Mouse (Mus musculus): ENCODE results near the gene Hivep1. TPM values are rescaled to one million over a fixed set of nuclear protein-coding genes. Genes with fewer than 3 reads are reported as not detected.

The Hivep1 gene
- polyA plus RNA-seq, 1 experiment from 2014 or later = 7.9 TPM

DNA sequence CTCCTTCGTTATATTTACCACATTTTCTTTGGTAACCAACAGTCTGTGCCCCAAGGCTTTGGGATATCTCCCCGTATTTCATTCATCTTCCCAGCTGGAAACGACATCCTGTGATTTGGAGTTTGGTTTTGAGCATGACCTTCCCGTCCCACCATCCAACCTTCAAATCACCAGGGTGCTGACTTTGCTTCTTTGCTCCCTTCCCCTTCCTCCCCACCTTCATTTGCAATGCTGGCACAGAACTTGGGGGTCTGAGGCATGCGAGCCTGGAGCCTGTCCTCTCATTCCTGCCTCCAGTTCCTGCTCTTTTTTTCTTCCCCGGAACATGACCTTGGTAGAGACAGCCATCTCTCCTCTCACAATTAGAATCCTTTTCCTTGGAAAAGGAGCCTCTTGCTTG lies 161.7 kb downstream of the Hivep1 start:
- H3K4me1 ChIP-seq = no peaks in the 10 kb centered on the region
- no peaks in the 10 kb centered on the region for H3K9me3 ChIP-seq
- H3K4me3 ChIP-seq = no peak overlapping the region
- no peak for DNase-seq (ENCODE audit: extremely low spot score, low spot score)
- WGBS = 89% methylated on average over 6 of the region's 6 CpGs
- H3K36me3 ChIP-seq (replicated peaks) = no peaks in the 10 kb centered on the region
- no peaks in the 10 kb centered on the region for H3K27me3 ChIP-seq (ENCODE audit: poor library complexity, severe bottlenecking)
- no peak overlapping the region for H3K27ac ChIP-seq

GRCm38 (mm10) chr13:42222401-42222800 lies 170.6 kb downstream of the Hivep1 start:
- Histone ChIP-seq H3K36me3 (replicated peaks) (no peaks in the 10 kb centered on the region), H3K9me3 (no peaks in the 10 kb centered on the region), H3K27me3 (ENCODE audit: poor library complexity, severe bottlenecking) (no peaks in the 10 kb centered on the region), H3K27ac (no peak overlapping the region), H3K4me1 (no peaks in the 10 kb centered on the region), H3K4me3 (no peak overlapping the region)
- no peak for DNase-seq (ENCODE audit: extremely low spot score, low spot score)
- WGBS = 94% methylated on average over 7 of the region's 7 CpGs

DNA sequence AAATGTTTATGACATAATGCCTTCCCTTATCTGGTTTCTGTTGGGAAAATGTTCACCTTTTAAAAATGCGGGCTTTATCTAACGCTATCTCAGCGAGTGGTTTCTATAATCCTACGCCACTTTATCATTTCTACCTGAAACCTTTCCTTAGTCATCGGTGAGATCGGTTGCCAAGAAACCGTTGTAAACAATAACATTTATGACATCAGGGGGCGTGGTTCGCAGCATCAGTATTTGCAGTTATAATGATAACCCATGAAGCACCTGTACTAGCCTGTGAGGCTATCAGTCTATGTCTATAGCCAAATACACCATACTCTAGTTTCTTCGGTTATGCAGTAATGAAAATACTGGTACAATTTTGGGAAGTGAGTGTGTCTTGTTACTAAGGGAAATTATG lies 177.0 kb downstream of the Hivep1 start:
- Histone ChIP-seq H3K9me3 (no peaks in the 10 kb centered on the region), H3K27me3 (ENCODE audit: poor library complexity, severe bottlenecking) (no peaks in the 10 kb centered on the region), H3K27ac (no peak overlapping the region), H3K4me1 (no peaks in the 10 kb centered on the region), H3K36me3 (replicated peaks) (no peaks in the 10 kb centered on the region), H3K4me3 (no peak overlapping the region)
- WGBS = 94% methylated on average over 10 of the region's 10 CpGs
- DNase-seq (ENCODE audit: extremely low spot score, low spot score) = no peak

- 89% methylated on average over 9 of the region's 9 CpGs for WGBS
- Histone ChIP-seq H3K9me3 (no peaks in the 10 kb centered on the region), H3K4me1 (no peaks in the 10 kb centered on the region), H3K36me3 (replicated peaks) (no peaks in the 10 kb centered on the region), H3K27me3 (ENCODE audit: poor library complexity, severe bottlenecking) (no peaks in the 10 kb centered on the region), H3K4me3 (no peak overlapping the region), H3K27ac (no peak overlapping the region)
- DNase-seq (ENCODE audit: extremely low spot score, low spot score) = no peak
Measured at GRCm38 (mm10) chr13:42233741-42234419, 182.1 kb downstream of the Hivep1 start.

DNA sequence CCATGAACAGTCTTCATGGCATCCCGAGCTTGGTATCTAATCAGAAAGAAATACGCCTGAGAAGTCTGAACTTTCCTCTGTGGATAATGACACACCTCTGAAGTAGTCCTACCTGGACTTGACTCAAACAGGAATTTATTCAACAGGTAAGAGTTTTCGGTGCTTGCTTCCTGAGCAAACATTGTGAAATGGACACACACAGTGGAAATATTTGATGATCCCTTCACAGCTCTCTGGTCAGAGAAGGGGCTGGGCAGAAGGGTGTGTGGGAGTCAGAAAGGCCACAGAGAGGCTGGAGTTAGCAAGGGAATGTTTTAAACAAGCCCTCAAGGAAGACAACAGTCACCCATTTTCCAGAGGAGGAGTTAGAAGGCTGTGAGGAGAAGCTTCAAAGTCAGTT lies 186.7 kb downstream of the Hivep1 start:
- Histone ChIP-seq H3K9me3 (no peaks in the 10 kb centered on the region), H3K4me1 (peaks cover 14% of the 10 kb centered on the region), H3K36me3 (replicated peaks) (no peaks in the 10 kb centered on the region), H3K27ac (no peak overlapping the region), H3K4me3 (no peak overlapping the region), H3K27me3 (ENCODE audit: poor library complexity, severe bottlenecking) (no peaks in the 10 kb centered on the region)
- WGBS = 95% methylated on average over 3 of the region's 3 CpGs
- no peak for DNase-seq (ENCODE audit: extremely low spot score, low spot score)

DNA sequence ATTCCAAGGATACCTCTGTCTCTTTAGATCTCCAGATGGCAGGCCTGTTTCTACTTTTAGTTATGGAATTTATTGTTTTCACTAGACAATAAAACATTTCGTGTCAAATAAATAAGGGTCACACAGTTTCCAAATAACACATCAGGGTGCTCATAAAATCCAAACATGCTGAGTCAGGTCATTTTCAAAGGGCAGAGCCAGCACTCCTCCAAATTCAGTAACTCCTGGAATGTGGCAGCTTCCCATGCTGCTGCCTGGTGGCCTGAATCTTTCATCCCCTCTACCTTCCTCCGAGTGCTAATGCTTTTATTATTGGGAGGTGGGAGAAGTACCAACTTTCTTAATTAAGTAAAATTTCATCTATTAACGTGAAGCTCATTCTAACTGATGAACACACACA lies 190.3 kb downstream of the Hivep1 start:
- H3K27me3 ChIP-seq (ENCODE audit: poor library complexity, severe bottlenecking) = no peaks in the 10 kb centered on the region
- H3K36me3 ChIP-seq (replicated peaks) = no peaks in the 10 kb centered on the region
- no peak for DNase-seq (ENCODE audit: extremely low spot score, low spot score)
- no peak overlapping the region for H3K27ac ChIP-seq
- no peak overlapping the region for H3K4me3 ChIP-seq
- H3K9me3 ChIP-seq = no peaks in the 10 kb centered on the region
- WGBS = 24% methylated on average over 3 of the region's 3 CpGs
- H3K4me1 ChIP-seq = peaks cover 19% of the 10 kb centered on the region

Other genes with a start within 250 kb of the Hivep1 start
- gene Adtrp, start 204.3 kb upstream of the Hivep1 start, polyA plus RNA-seq (2016; fragmentation: Nextera tagmentation; extraction: Ambion mirVana) = 0.75 TPM in 1 of 2 replicates, not detected in the other
- 0.90 and 0.94 TPM in 2 replicates for gene Edn1, start 249.5 kb downstream of the Hivep1 start, polyA plus RNA-seq (2016; fragmentation: Nextera tagmentation; extraction: Ambion mirVana)

Data from forebrain, embryonic 10.5 days (tissue).